Mouse (Mus musculus): ENCODE measurements at regions not wholly inside any gene's neighbourhood (a gene's known extent, or its start where the extent isn't known, plus 50 kb on each side); places are given as distances from the start of the nearest gene placed in this dataset.

MicroRNAs in the stretch of these regions (microRNA counts, 519-probe panel; counts per million panel counts)
- 1,812 counts per million, percentile 21 among the panel's probes with 10 or more counts for microRNA mmu-miR-101a

Small RNAs in the stretch of these regions (microRNA-seq; reads per million reads assigned to microRNA genes)
- 104 reads per million, percentile 53 among the genes with 10 or more reads in this experiment for gene Mir101a

Data from limb, embryonic 13.5 days (tissue).